Mouse (Mus musculus): ENCODE data around the gene Abhd16b.

The Abhd16b gene

DNA sequence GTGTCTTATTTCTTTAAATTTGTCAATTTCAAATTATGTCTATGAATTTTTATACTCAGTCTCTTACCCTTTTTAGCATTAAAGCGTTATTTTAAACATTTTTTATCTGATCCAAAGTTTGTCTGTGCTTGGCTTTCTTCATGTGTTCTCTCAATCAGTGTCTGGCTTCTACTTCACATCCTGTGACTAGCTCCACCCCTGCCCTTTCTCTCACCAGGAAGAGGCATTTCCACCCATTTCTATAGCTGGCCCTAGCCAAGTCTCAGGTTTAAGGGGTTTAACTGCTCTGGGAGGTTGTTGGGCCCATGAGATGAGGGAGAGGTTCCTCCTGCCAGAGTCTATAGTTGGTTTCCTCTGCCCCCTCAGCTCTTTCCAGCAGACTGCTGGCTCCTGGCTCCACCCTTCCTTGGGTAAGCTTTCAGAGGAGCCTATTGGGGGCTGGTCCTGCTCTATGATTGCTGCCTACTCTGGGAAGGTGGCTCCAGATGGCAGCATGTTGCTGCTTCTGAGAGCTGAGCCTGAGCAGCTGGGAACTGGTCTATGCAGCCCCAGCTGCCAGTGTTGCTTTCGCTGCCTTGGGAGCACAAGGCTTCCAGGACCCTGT lies 44.5 kb downstream of the Abhd16b start:
- DNase-seq (ENCODE audit: low spot score): no peak

DNA sequence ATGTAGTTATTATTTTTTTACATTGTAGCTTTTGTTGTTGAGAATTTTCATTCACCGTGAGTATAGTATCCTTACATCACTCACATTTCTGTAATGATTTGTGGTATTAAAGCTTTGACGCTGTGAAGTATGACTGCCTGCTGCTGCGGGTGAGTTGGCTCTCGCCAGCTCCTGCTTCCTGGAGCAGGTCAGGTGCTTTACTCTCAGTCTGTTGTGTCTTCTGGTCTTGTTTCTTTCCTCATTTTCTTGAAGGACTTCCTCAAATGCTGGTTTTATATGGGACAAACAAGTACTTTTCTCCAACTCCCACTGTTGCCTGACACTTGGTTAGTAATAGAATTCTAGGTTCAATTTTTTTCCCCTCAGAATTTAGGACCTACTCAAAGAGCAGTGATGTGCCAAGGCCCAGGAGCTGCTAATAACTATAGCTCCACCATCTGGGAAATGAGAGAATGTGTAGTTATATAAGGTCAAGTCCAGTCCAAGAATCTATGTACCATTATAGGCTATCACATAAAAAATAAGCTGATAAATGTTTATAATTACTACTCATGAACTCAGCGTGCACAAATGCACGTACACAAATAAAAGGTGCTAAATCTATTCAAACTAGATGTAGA lies 48.9 kb downstream of the Abhd16b start:
- DNase-seq (ENCODE audit: low spot score): no peak

Data from ovary, postnatal 14 days (tissue).